Mouse (Mus musculus) lung, postnatal 0 days (tissue): ENCODE data around the gene Olfr644. TPM values are rescaled to one million over a fixed set of nuclear protein-coding genes. Genes with fewer than 3 reads are reported as not detected.

Experiments
- ATAC-seq: fragments of 200-750 bp; cut with Nextera tagmentation; 2 replicates; pipeline ENCODE4 v1.8.0; 2017; ENCODE audit warnings: moderate library complexity
- DNase-seq: peaks from one replicate; pipeline ENCODE4 v3.0.0-alpha.2; 2016; ENCODE audit warnings: low spot score
- H3K27ac ChIP-seq: fragments of 300-500 bp; sonication (generic); 2 replicates; pipeline ENCODE4 v1.5.1; 2014; ENCODE audit warnings: antibody characterized with exemption, mild to moderate bottlenecking, low read length, mixed read lengths
- H3K27me3 ChIP-seq: fragments of 300-500 bp; sonication (generic); replicated peaks from 2 replicates; pipeline ENCODE4 v1.6.1; 2014; ENCODE audit warnings: low read length, mixed read lengths; ENCODE audit not compliant: insufficient read depth
- H3K36me3 ChIP-seq: fragments of 300-500 bp; sonication (generic); 2 replicates; pipeline ENCODE4 v1.6.1; 2014; ENCODE audit warnings: low read length, mixed read lengths; ENCODE audit not compliant: insufficient read depth
- H3K4me1 ChIP-seq: fragments of 300-500 bp; sonication (generic); 2 replicates; pipeline ENCODE4 v1.6.1; 2014; ENCODE audit warnings: antibody characterized with exemption, low read depth, low read length, mixed read lengths; ENCODE audit not compliant: insufficient read depth
- H3K4me2 ChIP-seq: fragments of 300-500 bp; sonication (generic); replicated peaks from 2 replicates; pipeline ENCODE4 v1.6.1; 2014; ENCODE audit warnings: low read depth, mild to moderate bottlenecking, low read length, moderate library complexity, mixed read lengths
- H3K4me3 ChIP-seq: fragments of 300-500 bp; sonication (generic); 2 replicates; pipeline ENCODE4 v1.5.1; 2014; ENCODE audit warnings: low read depth, low read length
- H3K9ac ChIP-seq: fragments of 300-500 bp; sonication (generic); replicated peaks from 2 replicates; pipeline ENCODE4 v1.6.1; 2014; ENCODE audit warnings: low read depth, mild to moderate bottlenecking
- H3K9me3 ChIP-seq: fragments of 300-500 bp; sonication (generic); 2 replicates; pipeline ENCODE4 v1.6.1; 2016; ENCODE audit warnings: low read length, mixed read lengths
- CTCF ChIP-seq: IDR thresholded peaks from 2 replicates; pipeline ENCODE4 v1.5.1; 2016; ENCODE audit warnings: antibody characterized with exemption, mild to moderate bottlenecking
- EP300 ChIP-seq: IDR thresholded peaks from 2 replicates; pipeline ENCODE4 v1.6.1; 2016; ENCODE audit warnings: antibody characterized with exemption, mild to moderate bottlenecking, control low read depth
- WGBS: fragments of 180-500 bp; shearing (Covaris S2); extraction: QIAGEN DNeasy Blood & Tissue Kit; methylation state at CpG from one replicate; pipeline ENCODE4 v1.1.7; 2014; 5-methylcytosine and 5-hydroxymethylcytosine counted together
- polyA plus RNA-seq: library from polyadenylated mRNA; unstranded; fragments of >200 nt; fragmentation: Nextera tagmentation; extraction: Ambion mirVana; gene quantifications from 2 replicates; pipeline ENCODE4 v1.2.1, GENCODE M21; 2015

The Olfr644 gene
- polyA plus RNA-seq, 1 experiment from 2014 or later, result not detected

GRCm38 (mm10) chr7:104052566-104052965 is 19.1 kb downstream of the Olfr644 start, which contains the start of gene Olfr642:
Gene Olfr642, minus strand, starts transcription at chr7:104052666.
- H3K27me3 ChIP-seq, result no peaks in the 10 kb centered on the region
- H3K27ac ChIP-seq, result no peak within 1 kb of the TSS
- no peak within 1 kb of the TSS for H3K9ac ChIP-seq
- no peak within 1 kb of the TSS for H3K4me2 ChIP-seq
- DNase-seq, result no peak
- H3K4me1 ChIP-seq, result no peaks in the 10 kb centered on the region
- no peak for TF ChIP-seq EP300
- no peak for TF ChIP-seq CTCF
- no peak for ATAC-seq
- H3K4me3 ChIP-seq, result no peak within 1 kb of the TSS
- H3K9me3 ChIP-seq, result no peaks in the 10 kb centered on the region
- 52% methylated on average over 1 of the region's 1 CpGs for WGBS
- H3K36me3 ChIP-seq, result no peaks in the 10 kb centered on the region

- DNase-seq, result no peak
These were observed 20.9 kb downstream of the Olfr644 start for GRCm38 (mm10) chr7:104050745-104051144.

DNA sequence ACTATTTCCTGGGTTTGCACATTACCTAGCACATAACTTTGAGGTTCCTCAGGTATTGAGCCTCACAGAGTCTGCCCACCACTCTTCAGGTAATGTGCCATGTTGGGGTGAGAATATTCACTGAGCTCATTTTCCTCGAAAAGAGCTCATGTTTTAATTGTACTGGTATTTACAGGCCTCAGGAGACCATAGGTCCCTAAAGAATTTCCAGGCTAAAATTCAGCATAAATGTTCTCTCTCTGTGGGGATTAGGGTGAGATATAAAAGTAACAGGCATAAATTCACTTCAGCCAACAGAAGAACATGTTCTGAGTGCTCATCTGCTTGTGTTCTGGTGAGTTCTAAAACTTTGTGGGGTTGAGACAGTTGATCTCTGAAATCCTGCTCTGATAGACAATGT is 36.5 kb downstream of the Olfr644 start, which contains the start of gene Olfr641:
Gene Olfr641, plus strand, starts transcription at position 301 of the 400 bp plus-strand sequence.
- Histone ChIP-seq H3K4me1 (no peaks in the 10 kb centered on the region), H3K27me3 (no peaks in the 10 kb centered on the region), H3K36me3 (no peaks in the 10 kb centered on the region), H3K9ac (no peak within 1 kb of the TSS), H3K4me2 (no peak within 1 kb of the TSS), H3K27ac (no peak within 1 kb of the TSS), H3K9me3 (no peaks in the 10 kb centered on the region), H3K4me3 (no peak within 1 kb of the TSS)
- ATAC-seq (no peak), DNase-seq (no peak)
- TF ChIP-seq EP300 (no peak), CTCF (no peak)
- 53% methylated on average over 1 of the region's 1 CpGs for WGBS

More at GRCm38 (mm10) chr7:104050745-104051144, 20.9 kb downstream of the Olfr644 start:
- no peak for ATAC-seq
- no peak overlapping the region for H3K4me2 ChIP-seq
- no peaks in the 10 kb centered on the region for H3K4me1 ChIP-seq
- H3K36me3 ChIP-seq, result no peaks in the 10 kb centered on the region
- no peak for TF ChIP-seq CTCF
- TF ChIP-seq EP300, result no peak
- H3K9ac ChIP-seq, result no peak overlapping the region
- H3K9me3 ChIP-seq, result no peaks in the 10 kb centered on the region
- no peak overlapping the region for H3K27ac ChIP-seq
- H3K27me3 ChIP-seq, result no peaks in the 10 kb centered on the region
- 82% methylated on average over 4 of the region's 4 CpGs for WGBS
- H3K4me3 ChIP-seq, result no peak overlapping the region

DNA sequence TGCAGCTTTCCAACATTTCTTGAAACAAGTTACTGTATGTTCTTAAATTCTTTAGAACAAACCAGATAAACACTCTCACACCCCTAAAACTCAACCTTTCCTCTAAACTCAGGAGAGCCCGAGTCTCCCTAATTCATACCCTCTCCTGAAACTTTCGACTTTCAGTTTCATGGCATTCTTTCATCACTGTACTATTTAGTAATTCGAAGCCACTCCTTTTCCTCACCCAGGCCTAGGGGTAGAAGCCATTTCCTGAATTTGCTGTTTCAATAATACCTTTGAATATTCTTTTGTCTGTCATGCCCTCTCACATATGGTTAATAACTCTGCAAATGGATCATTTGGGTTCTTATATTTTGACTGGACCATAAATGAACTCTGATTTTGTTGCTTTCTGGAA is 44.7 kb downstream of the Olfr644 start:
- WGBS, result 71% methylated on average over 3 of the region's 3 CpGs
- no peaks in the 10 kb centered on the region for H3K27me3 ChIP-seq
- H3K36me3 ChIP-seq, result no peaks in the 10 kb centered on the region
- H3K9ac ChIP-seq, result no peak overlapping the region
- no peaks in the 10 kb centered on the region for H3K4me1 ChIP-seq
- DNase-seq (no peak), ATAC-seq (no peak)
- TF ChIP-seq CTCF (no peak), EP300 (no peak)
- H3K27ac ChIP-seq, result no peak overlapping the region
- H3K4me3 ChIP-seq, result no peak overlapping the region
- H3K9me3 ChIP-seq, result no peaks in the 10 kb centered on the region
- no peak overlapping the region for H3K4me2 ChIP-seq

DNA sequence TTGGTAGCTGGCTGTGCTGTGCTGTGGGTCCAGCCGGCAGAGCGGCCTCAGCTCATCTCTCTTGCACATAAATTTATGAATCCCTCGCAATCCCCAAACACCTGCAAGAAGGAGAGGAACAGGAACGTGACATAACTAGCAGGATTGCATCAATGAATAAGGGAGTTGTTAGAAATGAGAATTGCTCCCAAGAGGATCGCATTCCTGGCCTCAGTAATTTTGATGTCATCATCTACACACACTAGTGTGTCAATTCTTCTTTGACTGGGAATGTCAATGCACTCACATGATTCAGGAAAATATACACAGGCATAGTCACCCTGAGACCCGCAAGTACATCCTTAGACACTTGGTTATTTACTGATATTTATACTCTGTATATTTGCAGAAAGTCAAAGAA is 46.2 kb downstream of the Olfr644 start, which contains the start of gene Olfr640:
Gene Olfr640, minus strand, starts transcription at position 101 of the 400 bp plus-strand sequence.
- DNase-seq, result no peak
- TF ChIP-seq EP300 (no peak), CTCF (no peak)

DNA sequence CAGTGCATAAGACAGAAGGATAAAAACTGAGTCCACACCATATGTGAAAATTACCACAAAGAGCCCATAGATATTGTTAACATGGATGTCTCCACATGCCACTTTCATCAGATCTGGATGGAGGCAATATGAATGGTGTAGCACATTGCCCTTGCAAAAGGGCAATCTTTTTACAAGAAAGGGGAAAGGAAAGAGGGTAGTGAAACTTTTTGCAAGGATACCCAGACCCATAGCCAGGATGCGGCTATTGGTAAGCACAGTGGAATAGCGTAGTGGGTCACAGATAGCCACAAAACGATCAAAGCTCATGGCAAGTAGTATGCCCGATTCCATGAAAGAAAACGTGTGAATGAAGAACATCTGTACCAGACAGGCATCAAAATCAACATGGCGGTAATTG is 50.0 kb downstream of the Olfr644 start:
- ATAC-seq (no peak), DNase-seq (no peak)
- Histone ChIP-seq H3K4me1 (no peaks in the 10 kb centered on the region), H3K9ac (no peak overlapping the region), H3K9me3 (no peaks in the 10 kb centered on the region), H3K4me3 (no peak overlapping the region), H3K27ac (no peak overlapping the region), H3K27me3 (no peaks in the 10 kb centered on the region), H3K4me2 (no peak overlapping the region), H3K36me3 (no peaks in the 10 kb centered on the region)
- WGBS, result 87% methylated on average over 6 of the region's 6 CpGs
- TF ChIP-seq EP300, result no peak
- no peak for TF ChIP-seq CTCF

More for the DNA sequence above, 46.2 kb downstream of the Olfr644 start, which contains the start of gene Olfr640:
- Histone ChIP-seq H3K9ac (no peak within 1 kb of the TSS), H3K9me3 (no peaks in the 10 kb centered on the region), H3K4me1 (no peaks in the 10 kb centered on the region), H3K27ac (no peak within 1 kb of the TSS), H3K4me2 (no peak within 1 kb of the TSS), H3K36me3 (no peaks in the 10 kb centered on the region), H3K27me3 (no peaks in the 10 kb centered on the region), H3K4me3 (no peak within 1 kb of the TSS)
- WGBS, result 77% methylated on average over 6 of the region's 6 CpGs
- ATAC-seq, result no peak

DNA sequence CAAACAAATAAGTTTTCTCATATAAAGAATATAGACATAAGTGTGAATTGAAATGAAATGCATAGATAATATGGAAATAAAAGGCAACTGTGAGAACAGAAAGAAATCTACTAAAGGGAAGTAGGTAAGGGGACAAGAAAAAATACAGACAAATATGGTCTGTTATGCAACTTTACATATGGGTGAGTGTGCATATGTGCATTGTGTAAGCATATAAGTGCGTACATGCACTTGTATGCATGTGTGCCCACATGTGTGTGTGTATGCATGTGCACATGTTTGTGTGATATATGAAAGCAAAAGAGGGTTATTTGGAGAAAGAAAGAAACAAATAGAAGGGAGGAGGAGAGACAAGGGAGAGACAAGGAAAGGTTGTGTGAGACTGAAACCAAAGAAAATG is 52.7 kb downstream of the Olfr644 start:
- Histone ChIP-seq H3K4me3 (no peak overlapping the region), H3K27me3 (no peaks in the 10 kb centered on the region), H3K4me2 (no peak overlapping the region), H3K36me3 (no peaks in the 10 kb centered on the region), H3K9ac (no peak overlapping the region), H3K27ac (no peak overlapping the region), H3K4me1 (no peaks in the 10 kb centered on the region), H3K9me3 (no peaks in the 10 kb centered on the region)
- ATAC-seq (no peak), DNase-seq (no peak)
- 68% methylated on average over 1 of the region's 1 CpGs for WGBS
- TF ChIP-seq CTCF (no peak), EP300 (no peak)
